Mouse (Mus musculus) midbrain, embryonic 12.5 days (tissue): Measurements from ENCODE around the gene Tpp1. TPM values are rescaled to one million over a fixed set of nuclear protein-coding genes. Genes with fewer than 3 reads are reported as not detected.

ENCODE experiments used
- ATAC-seq: fragments of 200-750 bp; cut with Nextera tagmentation; 2 replicates; pipeline ENCODE4 v1.8.0; 2017; ENCODE audit warnings: low read depth, moderate TSS enrichment, moderate library complexity; ENCODE audit not compliant: low FRiP score
- H3K27ac ChIP-seq: fragments of 300-500 bp; sonication (generic); replicated peaks from 2 replicates; pipeline ENCODE4 v1.5.1; 2016; ENCODE audit warnings: mild to moderate bottlenecking
- H3K27me3 ChIP-seq: fragments of 300-500 bp; sonication (generic); 2 replicates; pipeline ENCODE4 v1.6.1; 2016; ENCODE audit warnings: mild to moderate bottlenecking
- H3K36me3 ChIP-seq: fragments of 300-500 bp; sonication (generic); 2 replicates; pipeline ENCODE4 v1.6.1; 2016
- H3K4me1 ChIP-seq: fragments of 300-500 bp; sonication (generic); 2 replicates; pipeline ENCODE4 v1.6.1; 2016
- H3K4me2 ChIP-seq: fragments of 300-500 bp; sonication (generic); replicated peaks from 2 replicates; pipeline ENCODE4 v1.6.1; 2016; ENCODE audit warnings: mild to moderate bottlenecking, moderate library complexity
- H3K4me3 ChIP-seq: fragments of 300-500 bp; sonication (generic); 2 replicates; pipeline ENCODE4 v1.5.1; 2016; ENCODE audit warnings: mild to moderate bottlenecking
- H3K9ac ChIP-seq: fragments of 300-500 bp; sonication (generic); replicated peaks from 2 replicates; pipeline ENCODE4 v1.6.1; 2016; ENCODE audit warnings: mild to moderate bottlenecking, moderate library complexity
- H3K9me3 ChIP-seq: fragments of 300-500 bp; sonication (generic); 2 replicates; pipeline ENCODE4 v1.6.1; 2016; ENCODE audit warnings: mild to moderate bottlenecking
- WGBS: fragments of 180-500 bp; shearing (Covaris S2); methylation state at CpG from one replicate; pipeline ENCODE4 v1.1.7; 2016; 5-methylcytosine and 5-hydroxymethylcytosine counted together
- polyA plus RNA-seq: library from polyadenylated mRNA; unstranded; fragments of >200 nt; fragmentation: Nextera tagmentation; extraction: Ambion mirVana; gene quantifications from 2 replicates; pipeline ENCODE4 v1.2.1, GENCODE M21; 2016

Tpp1 gene
- polyA plus RNA-seq, 1 experiment from 2014 or later: 44.4 TPM

GRCm38 (mm10) chr7:105777797-105778552 lies 25.9 kb upstream of the Tpp1 start:
- no peak overlapping the region for H3K4me3 ChIP-seq
- 61% methylated on average over 13 of the region's 13 CpGs for WGBS
- H3K27ac ChIP-seq: peak overlapping the region; percentile 11; the same call in 1 of the 2 replicates
- H3K4me1 ChIP-seq: peaks cover 41% of the 10 kb centered on the region
- no peaks in the 10 kb centered on the region for H3K27me3 ChIP-seq
- H3K9ac ChIP-seq: peak overlapping the region; percentile 29
- H3K4me2 ChIP-seq: peak overlapping the region; percentile 6; the same call in 1 of the 2 replicates
- H3K36me3 ChIP-seq: peaks cover 59% of the 10 kb centered on the region
- no peaks in the 10 kb centered on the region for H3K9me3 ChIP-seq
- peak; percentile 20; the same call in 1 of the 2 replicates for ATAC-seq

- Histone ChIP-seq H3K9ac (no peak overlapping the region), H3K4me1 (peaks cover 37% of the 10 kb centered on the region), H3K4me2 (no peak overlapping the region), H3K27ac (no peak overlapping the region), H3K4me3 (no peak overlapping the region), H3K36me3 (peaks cover 60% of the 10 kb centered on the region), H3K9me3 (no peaks in the 10 kb centered on the region), H3K27me3 (no peaks in the 10 kb centered on the region)
- ATAC-seq: no peak
- 95% methylated on average over 1 of the region's 1 CpGs for WGBS
These were observed 25.3 kb upstream of the Tpp1 start for GRCm38 (mm10) chr7:105777316-105777715.

GRCm38 (mm10) chr7:105776026-105776425 lies 24.0 kb upstream of the Tpp1 start:
- H3K9ac ChIP-seq: no peak overlapping the region
- H3K4me3 ChIP-seq: no peak overlapping the region
- no peak overlapping the region for H3K4me2 ChIP-seq
- H3K9me3 ChIP-seq: no peaks in the 10 kb centered on the region
- peaks cover 43% of the 10 kb centered on the region for H3K4me1 ChIP-seq
- ATAC-seq: no peak
- no peaks in the 10 kb centered on the region for H3K27me3 ChIP-seq
- no peak overlapping the region for H3K27ac ChIP-seq
- peaks cover 60% of the 10 kb centered on the region for H3K36me3 ChIP-seq
- WGBS: 86% methylated on average over 2 of the region's 2 CpGs

DNA sequence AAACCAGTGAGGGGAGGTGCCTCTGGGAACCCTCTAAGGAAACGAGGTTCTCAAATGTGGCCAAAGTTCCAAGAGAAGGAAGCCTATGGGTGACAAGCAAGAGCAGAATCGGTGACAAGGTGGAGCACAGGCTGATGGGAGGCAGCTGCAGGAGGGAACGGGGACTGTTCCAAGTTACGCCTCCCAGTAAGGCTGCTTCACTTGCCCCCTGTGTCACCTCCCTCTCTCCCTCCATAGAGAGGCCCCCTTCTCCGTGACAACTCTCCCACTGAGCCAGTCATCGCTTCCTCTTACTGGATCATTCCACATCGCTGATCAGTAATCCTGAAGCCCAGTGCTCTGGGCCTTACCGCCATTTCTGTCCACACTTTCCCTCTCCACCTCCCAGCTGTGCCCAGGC lies 22.6 kb upstream of the Tpp1 start:
- Histone ChIP-seq H3K27me3 (no peaks in the 10 kb centered on the region), H3K36me3 (peaks cover 61% of the 10 kb centered on the region), H3K9me3 (no peaks in the 10 kb centered on the region), H3K4me3 (no peak overlapping the region), H3K27ac (no peak overlapping the region), H3K4me1 (peaks cover 43% of the 10 kb centered on the region), H3K4me2 (no peak overlapping the region), H3K9ac (no peak overlapping the region)
- ATAC-seq: peak; percentile 39
- 43% methylated on average over 8 of the region's 8 CpGs for WGBS

DNA sequence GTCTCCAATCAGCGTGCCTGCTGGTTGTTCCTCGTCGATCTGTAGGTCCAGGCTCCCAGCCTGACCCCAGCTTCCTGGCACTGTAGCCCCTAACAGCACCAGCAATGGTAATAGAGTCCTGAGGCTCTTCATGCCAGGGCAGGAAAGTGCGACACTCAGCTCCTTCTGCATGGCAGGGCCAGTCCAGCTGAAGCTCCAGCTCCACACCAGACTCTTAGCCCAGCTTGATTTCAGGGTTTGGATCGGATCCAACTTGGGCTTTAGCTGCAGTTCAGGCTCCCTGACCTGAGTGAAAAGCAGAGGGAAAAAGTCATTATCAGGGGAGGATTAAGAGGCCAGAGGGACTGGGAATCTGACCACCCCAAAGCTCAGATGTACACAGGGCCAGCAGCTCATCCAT lies 21.0 kb upstream of the Tpp1 start:
- peaks cover 40% of the 10 kb centered on the region for H3K4me1 ChIP-seq

GRCm38 (mm10) chr7:105772331-105772730 lies 20.3 kb upstream of the Tpp1 start:
- ATAC-seq: no peak
- 96% methylated on average over 15 of the region's 15 CpGs for WGBS

More for the DNA sequence above, 21.0 kb upstream of the Tpp1 start:
- Histone ChIP-seq H3K9ac (no peak overlapping the region), H3K4me2 (no peak overlapping the region), H3K36me3 (peaks cover 51% of the 10 kb centered on the region), H3K27ac (no peak overlapping the region), H3K4me3 (no peak overlapping the region), H3K27me3 (no peaks in the 10 kb centered on the region), H3K9me3 (no peaks in the 10 kb centered on the region)
- ATAC-seq: no peak
- 82% methylated on average over 5 of the region's 5 CpGs for WGBS

DNA sequence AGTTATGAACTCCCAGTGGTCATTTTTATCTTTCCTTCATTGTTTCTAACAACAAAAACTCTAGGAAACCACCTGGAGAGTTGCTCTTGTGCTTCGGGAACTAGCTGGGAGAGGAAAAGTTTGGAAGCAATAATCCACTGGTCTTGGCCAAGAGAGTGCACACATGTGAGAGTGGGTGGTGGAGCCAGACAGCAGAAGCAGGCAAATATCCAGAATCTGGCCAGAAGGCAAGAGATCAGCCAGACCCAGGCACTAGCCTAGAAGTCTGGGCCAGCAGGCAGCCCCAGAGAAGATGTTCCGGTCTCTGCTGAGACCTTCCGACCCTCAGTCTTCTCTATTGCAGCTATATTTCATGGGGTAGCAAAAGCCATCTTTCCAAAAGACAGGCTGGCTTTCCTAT lies 17.9 kb upstream of the Tpp1 start:
- 93% methylated on average over 3 of the region's 3 CpGs for WGBS
- Histone ChIP-seq H3K27me3 (peaks cover 8% of the 10 kb centered on the region), H3K4me3 (no peak overlapping the region), H3K4me1 (peaks cover 29% of the 10 kb centered on the region), H3K4me2 (no peak overlapping the region), H3K9me3 (no peaks in the 10 kb centered on the region), H3K27ac (no peak overlapping the region), H3K36me3 (peaks cover 64% of the 10 kb centered on the region), H3K9ac (no peak overlapping the region)
- no peak for ATAC-seq

More at GRCm38 (mm10) chr7:105772331-105772730, 20.3 kb upstream of the Tpp1 start:
- H3K4me3 ChIP-seq: no peak overlapping the region
- peaks cover 42% of the 10 kb centered on the region for H3K4me1 ChIP-seq
- no peak overlapping the region for H3K27ac ChIP-seq
- no peak overlapping the region for H3K9ac ChIP-seq
- H3K36me3 ChIP-seq: peaks cover 52% of the 10 kb centered on the region
- H3K9me3 ChIP-seq: no peaks in the 10 kb centered on the region
- H3K4me2 ChIP-seq: no peak overlapping the region
- no peaks in the 10 kb centered on the region for H3K27me3 ChIP-seq

- no peak overlapping the region for H3K9ac ChIP-seq
- peaks cover 24% of the 10 kb centered on the region for H3K4me1 ChIP-seq
- peak; percentile 42 for ATAC-seq
- WGBS: 22% methylated on average over 6 of the region's 6 CpGs
- H3K4me3 ChIP-seq: no peak overlapping the region
- peak overlapping the region; percentile 52 for H3K27ac ChIP-seq
- H3K27me3 ChIP-seq: peaks cover 31% of the 10 kb centered on the region
- H3K9me3 ChIP-seq: no peaks in the 10 kb centered on the region
- H3K4me2 ChIP-seq: no peak overlapping the region; the same call in 1 of the 2 replicates
- peaks cover 81% of the 10 kb centered on the region for H3K36me3 ChIP-seq
These were observed 15.7 kb upstream of the Tpp1 start for GRCm38 (mm10) chr7:105767729-105768165.

GRCm38 (mm10) chr7:105764331-105764730 lies 12.3 kb upstream of the Tpp1 start:
- Histone ChIP-seq H3K36me3 (peaks cover 75% of the 10 kb centered on the region), H3K4me3 (no peak overlapping the region), H3K9me3 (no peaks in the 10 kb centered on the region), H3K4me2 (no peak overlapping the region), H3K27me3 (peaks cover 45% of the 10 kb centered on the region), H3K9ac (no peak overlapping the region), H3K27ac (no peak overlapping the region), H3K4me1 (peaks cover 19% of the 10 kb centered on the region)
- WGBS: 89% methylated on average over 11 of the region's 11 CpGs
- ATAC-seq: no peak

- Histone ChIP-seq H3K9me3 (no peaks in the 10 kb centered on the region), H3K4me3 (no peak overlapping the region), H3K9ac (no peak overlapping the region), H3K4me1 (peaks cover 4% of the 10 kb centered on the region), H3K27me3 (peaks cover 45% of the 10 kb centered on the region), H3K36me3 (peaks cover 90% of the 10 kb centered on the region), H3K4me2 (0 out of 2 replicates have a peak overlapping the region, but pooled peaks have one; percentile 3), H3K27ac (no peak overlapping the region)
- ATAC-seq: 0 out of 2 replicates have a peak, but pooled peaks have one; percentile 8
- 22% methylated on average over 55 of the region's 55 CpGs for WGBS
These were observed 10.7 kb upstream of the Tpp1 start for GRCm38 (mm10) chr7:105762517-105763270.

DNA sequence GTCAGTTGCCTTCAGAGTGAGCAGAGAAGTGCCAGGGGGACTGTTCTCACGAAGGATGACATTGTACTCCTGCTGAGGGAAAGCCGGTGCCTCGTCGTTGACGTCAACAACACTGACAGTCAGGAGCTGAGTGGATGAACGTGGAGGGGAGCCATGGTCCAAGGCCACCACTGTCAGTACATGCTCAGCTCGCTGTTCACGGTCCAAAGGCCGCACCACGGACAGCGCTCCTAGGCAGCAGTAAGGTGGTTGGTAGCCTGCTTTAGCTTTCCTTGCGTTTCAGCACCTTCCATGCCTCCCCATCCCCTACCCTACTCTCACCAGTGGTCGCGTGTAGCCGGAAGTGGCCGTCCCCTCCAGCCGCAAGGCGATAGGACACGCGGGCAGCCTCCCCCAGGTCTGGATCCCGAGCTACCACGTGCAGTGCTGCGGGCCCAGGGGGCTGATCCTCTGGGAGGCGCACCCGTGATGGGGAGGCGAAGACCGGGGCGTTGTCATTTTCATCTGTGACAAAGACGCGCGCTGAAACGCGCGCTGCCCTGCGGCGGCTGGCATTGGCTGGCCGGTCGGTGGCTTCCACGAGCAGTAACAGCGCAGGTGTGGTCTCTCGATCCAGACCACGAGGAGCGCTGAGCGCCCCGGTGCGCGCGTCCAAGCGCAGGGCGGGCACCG lies 9.9 kb upstream of the Tpp1 start:
- Histone ChIP-seq H3K4me3 (no peak overlapping the region), H3K36me3 (peaks cover 94% of the 10 kb centered on the region), H3K27me3 (peaks cover 45% of the 10 kb centered on the region), H3K9ac (no peak overlapping the region), H3K4me1 (no peaks in the 10 kb centered on the region), H3K4me2 (0 out of 2 replicates have a peak overlapping the region, but pooled peaks have one; percentile 3), H3K27ac (no peak overlapping the region), H3K9me3 (no peaks in the 10 kb centered on the region)
- peak; percentile 4; the same call in 1 of the 2 replicates for ATAC-seq
- 18% methylated on average over 51 of the region's 51 CpGs for WGBS
